Mouse (Mus musculus): ENCODE data around the gene Dnaaf3.

The Dnaaf3 gene

GRCm38 (mm10) chr7:4498251-4498650 is 34.0 kb downstream of the Dnaaf3 start:
- DNase-seq: no peak

DNA sequence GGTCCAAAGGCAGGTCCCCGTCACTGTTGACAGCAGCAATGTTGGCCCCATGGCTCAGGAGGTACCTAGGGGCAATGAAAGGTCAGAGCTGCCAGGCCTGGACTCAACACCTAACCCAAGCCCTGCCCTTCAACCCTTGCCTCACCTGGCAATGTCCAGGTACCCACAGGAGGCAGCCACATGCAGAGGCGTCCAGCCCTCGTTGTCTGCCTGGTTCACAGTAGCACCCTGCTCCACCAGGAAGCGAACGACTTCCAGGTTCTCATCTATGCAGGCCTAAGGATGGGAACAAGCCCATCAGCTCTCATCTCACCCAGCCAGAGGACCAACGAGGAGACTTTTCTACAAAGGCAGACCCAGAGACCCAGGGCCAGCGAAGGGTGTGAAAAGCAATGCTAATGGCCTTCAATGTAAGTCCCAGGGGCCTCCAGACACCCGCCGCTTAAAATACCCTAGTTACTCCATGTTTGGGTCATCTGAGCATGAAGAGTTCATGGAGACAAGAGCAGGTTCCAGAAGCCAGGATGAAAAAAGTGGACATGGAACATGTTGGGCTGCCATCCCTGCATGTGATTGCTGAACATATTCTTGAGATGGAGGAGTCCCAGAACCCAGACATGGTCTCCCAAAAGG is 34.9 kb downstream of the Dnaaf3 start:
- no peak for DNase-seq

DNA sequence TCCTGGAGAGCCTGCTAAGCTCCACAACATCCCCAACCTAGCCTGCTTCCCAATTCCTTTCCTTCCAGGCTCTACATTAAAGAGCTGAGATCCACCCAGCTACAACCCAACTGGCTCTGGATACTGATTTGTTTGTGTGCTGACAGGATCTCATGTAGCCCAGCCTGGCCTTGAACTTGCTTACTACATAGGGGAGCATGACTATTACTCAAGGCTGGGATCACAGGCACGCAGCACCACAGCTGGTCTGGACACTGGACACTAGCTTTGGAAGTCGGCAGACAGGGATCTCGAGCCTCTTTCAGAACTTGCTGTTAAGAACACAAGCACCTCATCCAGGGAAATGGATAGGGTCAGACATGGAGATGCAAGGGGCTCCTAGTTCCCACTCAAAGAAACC is 35.8 kb downstream of the Dnaaf3 start:
- no peak for DNase-seq

DNA sequence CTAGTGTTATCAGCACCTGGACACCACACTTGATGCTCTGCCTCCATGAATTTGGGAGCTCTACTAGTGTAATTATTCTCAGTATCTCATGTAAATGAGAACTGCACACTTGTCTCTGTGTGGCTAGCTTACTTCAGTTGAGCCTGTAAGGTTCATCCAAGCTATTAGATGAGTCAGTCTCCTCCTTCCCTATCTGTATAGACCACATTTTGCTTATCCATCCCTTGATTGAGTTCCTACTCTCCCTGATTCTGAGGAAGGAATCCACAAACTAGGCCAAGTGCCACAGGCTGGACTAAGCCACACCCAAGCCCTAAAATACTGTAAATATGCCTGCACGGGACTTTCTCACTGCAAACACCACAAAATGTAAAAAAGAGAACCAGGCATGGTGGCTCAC is 38.3 kb downstream of the Dnaaf3 start:
- DNase-seq: no peak

DNA sequence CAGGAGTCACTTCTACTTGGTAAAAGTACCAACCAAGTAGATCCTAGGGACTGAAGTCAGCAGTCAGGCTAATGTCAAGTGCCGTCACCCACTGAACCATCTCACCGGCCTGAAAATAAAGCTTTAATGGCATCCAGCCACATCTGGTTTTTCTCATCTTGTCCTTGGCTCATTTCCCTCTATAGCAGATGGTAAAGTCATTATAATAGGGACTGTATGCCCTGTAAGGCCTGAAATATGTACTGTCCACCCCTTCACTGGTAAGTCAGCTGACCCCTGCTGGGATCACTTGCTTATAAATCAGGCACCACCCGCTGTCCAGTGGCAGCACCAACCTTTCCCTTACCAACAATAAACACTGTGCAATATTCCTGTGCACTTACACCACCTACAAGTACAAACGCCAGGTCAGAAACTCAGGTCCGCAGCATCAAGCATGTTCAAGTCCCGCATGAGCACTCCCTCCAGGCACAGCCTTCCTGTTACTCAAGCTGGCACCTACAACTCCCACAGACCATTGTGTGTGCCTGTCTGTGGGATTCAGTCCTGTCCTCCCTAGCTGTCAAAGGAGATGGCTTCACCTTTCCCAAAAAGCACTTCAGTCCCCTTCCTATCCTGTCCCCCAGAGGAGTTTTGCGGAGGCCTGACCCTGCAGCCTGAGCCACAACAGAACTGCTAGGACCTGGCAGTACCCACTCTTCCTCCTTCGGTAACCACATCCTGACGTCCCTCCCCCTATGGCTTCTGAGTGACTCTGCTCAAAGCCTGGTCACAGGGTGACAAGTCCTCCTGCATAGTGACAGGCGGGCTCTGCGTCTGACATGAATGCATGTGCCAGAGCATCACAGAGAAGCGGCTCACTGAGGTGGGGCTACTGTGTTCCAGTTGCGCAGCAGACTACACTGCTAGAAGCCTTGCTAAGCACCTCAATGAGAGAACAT is 39.7 kb downstream of the Dnaaf3 start:
- DNase-seq: no peak

- no peak for DNase-seq
Observed at GRCm38 (mm10) chr7:4491308-4491707, 40.9 kb downstream of the Dnaaf3 start.

DNA sequence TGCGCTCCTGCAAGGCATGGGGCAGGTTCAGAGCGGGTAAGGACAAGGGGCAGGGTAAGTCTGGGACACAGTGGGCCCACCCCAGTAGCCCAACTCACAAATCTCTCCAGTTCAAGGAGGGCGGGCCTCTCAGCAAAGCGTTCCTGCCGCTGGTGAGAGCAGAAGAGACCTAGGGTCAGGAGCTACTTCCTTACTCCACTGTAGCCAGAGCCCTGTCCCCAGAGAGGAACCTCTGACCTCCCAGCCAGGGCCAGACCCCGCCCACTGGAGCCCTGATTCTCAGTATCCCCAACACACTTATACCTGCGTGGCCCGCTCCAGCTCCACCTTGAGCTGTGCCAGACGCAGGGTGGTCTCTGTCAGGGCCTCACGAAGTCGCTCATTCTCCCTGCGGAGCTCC is 50.0 kb downstream of the Dnaaf3 start:
- no peak for DNase-seq

DNA sequence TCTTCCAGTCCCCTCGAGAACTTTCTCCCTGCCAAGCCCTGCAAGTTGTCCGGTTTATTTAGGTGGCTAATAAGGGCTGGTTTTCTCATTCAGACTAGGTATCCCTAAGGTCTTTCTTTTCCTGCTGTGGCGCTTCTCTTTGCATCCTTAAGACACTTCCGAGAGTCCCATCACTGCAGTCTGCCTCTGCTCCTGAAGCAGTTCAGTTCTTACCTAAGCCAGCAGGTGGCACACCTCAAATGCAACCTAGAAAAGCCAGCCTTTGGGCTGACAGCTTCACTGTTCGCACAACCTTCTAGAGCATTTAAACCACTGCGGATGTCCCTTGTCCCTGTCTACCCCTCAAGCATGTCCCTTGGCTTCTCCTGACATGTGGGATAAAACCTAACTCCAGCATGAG is 52.6 kb downstream of the Dnaaf3 start:
- DNase-seq: peak; percentile 47

DNA sequence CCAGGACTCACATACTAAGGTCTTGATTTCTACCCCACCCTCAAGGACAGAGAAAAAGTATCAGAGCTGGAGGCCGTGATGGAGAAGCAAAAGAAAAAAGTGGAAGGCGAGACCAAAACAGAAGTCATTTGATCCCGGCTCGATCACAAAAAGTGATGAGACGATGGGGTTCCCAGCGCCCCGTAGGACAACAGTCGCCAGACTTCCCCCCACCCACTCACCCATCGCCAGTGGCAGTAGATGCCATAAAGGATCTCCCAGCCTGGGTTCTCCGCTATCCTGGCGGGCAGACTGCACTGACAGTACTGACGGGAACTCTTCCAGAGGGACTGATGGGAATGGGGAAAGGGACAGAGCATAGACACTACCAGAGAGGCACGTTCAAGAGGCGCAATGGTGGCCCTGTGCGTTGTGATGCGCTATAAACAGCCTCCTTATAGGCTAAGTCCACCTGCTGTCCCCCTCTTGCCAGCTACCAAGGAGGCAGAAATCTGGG is 53.4 kb downstream of the Dnaaf3 start:
- DNase-seq: no peak

GRCm38 (mm10) chr7:4478021-4478795 is 54.0 kb downstream of the Dnaaf3 start:
- DNase-seq: peak; percentile 75

- DNase-seq: no peak
Observed at GRCm38 (mm10) chr7:4473940-4474339, 58.3 kb downstream of the Dnaaf3 start.

All from right cerebral cortex, adult 18-20 months (tissue).